Mouse (Mus musculus) activated CD4-positive, CD25-positive, alpha-beta regulatory T cell, adult 4 months (primary cell): ENCODE results near the gene Traip. TPM values are rescaled to one million over a fixed set of nuclear protein-coding genes. Genes with fewer than 3 reads are reported as not detected.
"Not testable (repeated sequence)": the region's sequence is repeated elsewhere in the genome, so short reads cannot be mapped to it uniquely, and the experiment has no call there.

Source experiments
- ATAC-seq: one replicate; pipeline ENCODE4 v1.8.0; 2017
- polyA plus RNA-seq, 2 experiments: library from polyadenylated mRNA; unstranded; fragments of 100-300 nt; shearing (Covaris generic); gene quantifications; one replicate each; pipeline ENCODE4 v1.2.1; 2017

Traip gene
- polyA plus RNA-seq, 2 experiments from 2014 or later: 5.0 to 8.2 TPM

- ATAC-seq: peak; percentile 99
These were observed 52.2 kb downstream of the Traip start, which contains the start of gene Ip6k1 for GRCm38 (mm10) chr9:108001922-108002770. Ip6k1 (plus strand) TSS chr9:108002501.

GRCm38 (mm10) chr9:108002778-108003530 is 53.0 kb downstream of the Traip start:
- peak; percentile 15 for ATAC-seq

- ATAC-seq: no peak
These were observed 53.6 kb downstream of the Traip start for GRCm38 (mm10) chr9:108003531-108003890.

- ATAC-seq: no peak
These were observed 58.1 kb downstream of the Traip start for GRCm38 (mm10) chr9:108008041-108008440.

GRCm38 (mm10) chr9:108010385-108010784 is 60.4 kb downstream of the Traip start:
- ATAC-seq: peak; percentile 69

- ATAC-seq: not testable (repeated sequence)
These were observed 63.6 kb downstream of the Traip start for GRCm38 (mm10) chr9:108013577-108013976.

- no peak for ATAC-seq
These were observed 67.2 kb downstream of the Traip start for GRCm38 (mm10) chr9:108017127-108017526.

GRCm38 (mm10) chr9:108020741-108021140 is 70.8 kb downstream of the Traip start:
- ATAC-seq: no peak

Other genes with a start within 250 kb of the Traip start
- not detected for gene Sema3f, start 239.7 kb upstream of the Traip start, polyA plus RNA-seq
- gene Rbm5, start 179.1 kb upstream of the Traip start, polyA plus RNA-seq: 100 to 1,000 TPM; 299 to 310 TPM
- 10 to 100 TPM; 76.4 to 81.0 TPM for gene Rbm6, start 76.9 kb upstream of the Traip start, polyA plus RNA-seq
- 10 to 100 TPM; 11.3 to 12.9 TPM for gene Mon1a, start 62.0 kb upstream of the Traip start, polyA plus RNA-seq
- gene Mst1r, start 43.3 kb upstream of the Traip start, polyA plus RNA-seq: not detected
- gene Actl11, start 21.7 kb upstream of the Traip start, polyA plus RNA-seq: not detected
- not detected for gene Camkv, start 14.5 kb upstream of the Traip start, polyA plus RNA-seq
- gene Uba7, start 25.4 kb downstream of the Traip start, polyA plus RNA-seq: 100 to 1,000 TPM; 132 to 138 TPM
- gene Gm20661, start 32.9 kb downstream of the Traip start, polyA plus RNA-seq: not detected
- under 1 TPM; 0.33 to 0.51 TPM for gene Inka1, start 35.7 kb downstream of the Traip start, polyA plus RNA-seq
- 1 to 10 TPM in 1 of 2 experiments, under 1 TPM in 1; 0.93 to 2.5 TPM for gene Cdhr4, start 42.4 kb downstream of the Traip start, polyA plus RNA-seq
- gene Gm20662, start 46.2 kb downstream of the Traip start, polyA plus RNA-seq: not detected
- 10 to 100 TPM; 36.7 to 47.6 TPM for gene Ip6k1, start 52.4 kb downstream of the Traip start, polyA plus RNA-seq
- 10 to 100 TPM; 12.9 to 22.2 TPM for gene Gmppb, start 99.1 kb downstream of the Traip start, polyA plus RNA-seq
- 1 to 10 TPM; 1.3 to 3.3 TPM for gene Amigo3, start 103.0 kb downstream of the Traip start, polyA plus RNA-seq
- gene Mst1, start 130.3 kb downstream of the Traip start, polyA plus RNA-seq: under 1 TPM; 0.40 to 0.48 TPM
- 10 to 100 TPM; 49.9 to 75.8 TPM for gene Rnf123, start 133.2 kb downstream of the Traip start, polyA plus RNA-seq
- 10 to 100 TPM; 39.4 to 45.0 TPM for gene Apeh, start 144.5 kb downstream of the Traip start, polyA plus RNA-seq
- under 1 TPM; 0.33 to 0.73 TPM for gene Bsn, start 240.2 kb downstream of the Traip start, polyA plus RNA-seq